Mouse (Mus musculus): Measurements from ENCODE around the gene Fam20a. TPM values are rescaled to one million over a fixed set of nuclear protein-coding genes. Genes with fewer than 3 reads are reported as not detected.

Fam20a gene
- total and polyA plus RNA-seq, 3 experiments = not detected

DNA sequence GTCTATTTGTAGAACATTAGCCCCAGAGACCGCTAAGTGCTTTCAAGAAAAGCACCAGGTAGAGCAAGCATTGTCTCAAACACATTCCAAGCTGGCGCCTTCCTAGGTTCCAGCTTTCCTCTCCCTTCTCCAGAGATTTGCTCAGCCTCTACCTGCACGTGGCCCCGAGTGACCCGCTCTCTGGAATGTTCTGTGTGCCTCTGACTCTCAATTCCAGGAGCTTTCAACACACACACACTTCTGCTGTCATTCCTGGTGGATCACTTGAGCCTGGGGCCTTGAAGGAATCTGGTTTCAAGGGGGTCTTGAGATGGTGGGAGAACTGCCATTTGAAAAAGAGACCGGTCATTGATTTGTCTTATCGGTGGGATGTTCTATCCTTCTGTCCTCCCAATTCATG, 98.8 kb downstream of the Fam20a start:
- Histone ChIP-seq H3K4me1 (ENCODE audit: control insufficient read depth in 1 of 2, insufficient read depth in 2 of 2, low read length in 2 of 2) (peaks cover 11 to 26% of the 10 kb centered on the region in 2 experiments), H3K4me3 (ENCODE audit: control insufficient read depth in 1 of 2, insufficient read depth in 1 of 2, low read depth in 2 of 2, low read length in 2 of 2) (no peak overlapping the region), H3K9me3 (replicated peaks; ENCODE audit: insufficient read depth, low read length) (no peaks in the 10 kb centered on the region), H3K9ac (ENCODE audit: control insufficient read depth, low read depth, low read length, poor library complexity, severe bottlenecking) (no peak overlapping the region), H3K27ac (ENCODE audit: control insufficient read depth, low read depth, low read length) (no peak overlapping the region), H3K27me3 (ENCODE audit: control insufficient read depth in 1 of 2, insufficient read depth in 2 of 2, low read length in 2 of 2) (no peaks in the 10 kb centered on the region), H3K36me3 (ENCODE audit: control insufficient read depth in 1 of 2, insufficient read depth in 2 of 2, low read length in 2 of 2) (peaks cover 0 to 24% of the 10 kb centered on the region in 2 experiments; a peak in 2 of 4 replicates), H3K79me2 (ENCODE audit: control insufficient read depth, insufficient read depth, low read length, poor library complexity) (no peaks in the 10 kb centered on the region)
- TF ChIP-seq GATA1 (IDR thresholded peaks at IDR 0.05; ENCODE audit: low read depth, low read length) = no peak
- no peak for TF ChIP-seq SIN3A (IDR thresholded peaks at IDR 0.05; ENCODE audit: low read length)
- no peak for TF ChIP-seq POLR2A (IDR thresholded peaks at IDR 0.05; ENCODE audit: control insufficient read depth in 1 of 2, insufficient read depth in 1 of 2, low read depth in 1 of 2, low read length in 2 of 2, poor library complexity in 1 of 2)
- no peak for TF ChIP-seq USF2 (IDR thresholded peaks at IDR 0.05; ENCODE audit: borderline replicate concordance in 1 of 2, insufficient read depth in 1 of 2, low read depth in 1 of 2, low read length in 2 of 2)
- no peak for TF ChIP-seq TAL1 (IDR thresholded peaks at IDR 0.05; ENCODE audit: low read length)
- TF ChIP-seq EP300 (IDR thresholded peaks at IDR 0.05; ENCODE audit: low read depth in 1 of 2, low read length in 2 of 2) = no peak
- TF ChIP-seq CTCF (IDR thresholded peaks at IDR 0.05 in 2 of 3, conservative IDR thresholded peaks at IDR 0.05 in 1 of 3; ENCODE audit: control insufficient read depth in 1 of 3, insufficient read depth in 1 of 3, low read depth in 2 of 3, low read length in 3 of 3, poor library complexity in 1 of 3, severe bottlenecking in 1 of 3) = no peak
- DNase-seq (ENCODE audit: low read depth, low spot score) = no peak

DNA sequence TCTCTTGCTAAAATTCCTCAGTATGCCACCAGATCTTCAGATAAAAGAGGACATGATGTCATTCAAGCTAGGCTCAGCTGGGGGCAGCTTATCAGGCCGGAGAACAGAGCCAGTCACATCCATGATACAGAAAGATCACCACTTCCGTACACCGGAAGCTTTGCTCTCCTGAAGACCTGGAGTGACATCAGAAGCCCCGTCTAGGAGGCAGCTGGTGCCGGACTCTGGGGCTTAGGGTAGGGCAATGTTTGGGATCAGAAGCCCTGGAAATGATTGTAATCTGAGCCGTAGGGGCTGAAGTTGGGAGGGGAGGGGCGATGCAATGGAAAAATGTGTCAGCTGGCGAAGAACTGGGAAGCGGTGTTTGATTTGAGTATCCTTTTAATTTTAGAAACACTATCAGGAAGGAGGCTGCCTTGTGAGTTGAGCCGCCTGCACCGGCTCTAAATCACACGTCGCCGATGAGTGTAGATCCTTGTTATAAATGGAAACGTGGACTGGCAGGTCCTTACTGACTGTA, 99.5 kb downstream of the Fam20a start:
- peak overlapping the region; percentile 42 to 59 for H3K4me3 ChIP-seq (ENCODE audit: control insufficient read depth in 1 of 2, insufficient read depth in 1 of 2, low read depth in 2 of 2, low read length in 2 of 2)
- peak; percentile 67 for DNase-seq (ENCODE audit: low read depth, low spot score)
- H3K27me3 ChIP-seq (ENCODE audit: control insufficient read depth in 1 of 2, insufficient read depth in 2 of 2, low read length in 2 of 2) = no peaks in the 10 kb centered on the region
- H3K4me1 ChIP-seq (ENCODE audit: control insufficient read depth in 1 of 2, insufficient read depth in 2 of 2, low read length in 2 of 2) = peaks cover 10 to 20% of the 10 kb centered on the region in 2 experiments
- H3K79me2 ChIP-seq (ENCODE audit: control insufficient read depth, insufficient read depth, low read length, poor library complexity) = no peaks in the 10 kb centered on the region
- H3K9me3 ChIP-seq (replicated peaks; ENCODE audit: insufficient read depth, low read length) = no peaks in the 10 kb centered on the region
- peaks cover 0 to 17% of the 10 kb centered on the region in 2 experiments; a peak in 2 of 4 replicates for H3K36me3 ChIP-seq (ENCODE audit: control insufficient read depth in 1 of 2, insufficient read depth in 2 of 2, low read length in 2 of 2)
- no peak for TF ChIP-seq BHLHE40 (IDR thresholded peaks at IDR 0.05; ENCODE audit: borderline replicate concordance, low read depth, low read length)
- TF ChIP-seq MAZ (IDR thresholded peaks at IDR 0.05; ENCODE audit: low read depth, low read length) = 0 out of 2 replicates have a peak, but pooled peaks have one; percentile 38
- peak; percentile 54 for TF ChIP-seq TCF12 (IDR thresholded peaks at IDR 0.05; ENCODE audit: low read depth, low read length)
- TF ChIP-seq SIN3A (IDR thresholded peaks at IDR 0.05; ENCODE audit: low read length) = peak; percentile 81
- no peak for TF ChIP-seq RAD21 (IDR thresholded peaks at IDR 0.05; ENCODE audit: low read depth, low read length)
- no peak for TF ChIP-seq ZNF384 (IDR thresholded peaks at IDR 0.05; ENCODE audit: low read depth, low read length)
- peak; percentile 84 for TF ChIP-seq GATA1 (IDR thresholded peaks at IDR 0.05; ENCODE audit: low read depth, low read length)
- TF ChIP-seq EP300 (IDR thresholded peaks at IDR 0.05; ENCODE audit: low read depth in 1 of 2, low read length in 2 of 2) = peak; percentile 55 to 68
- TF ChIP-seq CHD1 (IDR thresholded peaks at IDR 0.05; ENCODE audit: low read depth, low read length) = no peak
- TF ChIP-seq ELF1 (IDR thresholded peaks at IDR 0.05; ENCODE audit: low read depth, low read length) = peak; percentile 48; the same call in 1 of the 2 replicates
- 0 out of 2 replicates have a peak, but pooled peaks have one; percentile 42 for TF ChIP-seq MXI1 (IDR thresholded peaks at IDR 0.05; ENCODE audit: low read depth, low read length)
- peak; percentile 99 for TF ChIP-seq ETS1 (IDR thresholded peaks at IDR 0.05; ENCODE audit: low read depth, low read length)
- peak overlapping the region; percentile 42 for H3K9ac ChIP-seq (ENCODE audit: control insufficient read depth, low read depth, low read length, poor library complexity, severe bottlenecking)
- no peak overlapping the region for H3K27ac ChIP-seq (ENCODE audit: control insufficient read depth, low read depth, low read length)
